Mouse (Mus musculus): ENCODE results near the gene Cxcl10.

DNA sequence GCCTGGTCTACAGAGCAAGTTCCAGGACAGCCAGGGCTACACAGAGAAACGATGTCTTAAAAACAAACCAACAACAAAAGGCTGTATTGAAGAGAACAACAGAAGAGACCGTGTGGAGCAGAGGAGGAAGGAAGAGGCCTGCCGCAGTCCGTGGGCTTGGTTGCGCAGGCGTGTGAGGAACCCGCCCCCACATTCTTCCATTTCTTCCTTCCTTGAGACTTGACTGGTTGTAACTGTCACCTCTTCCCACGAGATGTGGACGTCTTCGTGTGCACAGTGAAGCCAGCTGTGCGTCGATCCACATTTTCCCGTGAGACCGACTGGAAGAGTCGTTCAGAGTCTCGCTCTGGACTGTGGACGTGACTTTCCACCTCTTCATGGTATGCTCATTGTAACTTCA, 26.7 kb upstream of the Cxcl10 start:
- TF ChIP-seq POLR2A (IDR thresholded peaks at IDR 0.05; ENCODE audit: insufficient read length, low read depth) (no peak), E2F4 (IDR thresholded peaks at IDR 0.05; ENCODE audit: insufficient read depth) (no peak), MAX (IDR thresholded peaks at IDR 0.05; ENCODE audit: low read depth) (no peak), POLR2AphosphoS2 (IDR thresholded peaks at IDR 0.05; ENCODE audit: insufficient read length, low read depth) (no peak), MYOD1 (IDR thresholded peaks at IDR 0.05; ENCODE audit: control insufficient read depth in 1 of 3, insufficient read length in 2 of 3, low read depth in 2 of 3) (no peak), CEBPB (IDR thresholded peaks at IDR 0.05; ENCODE audit: insufficient read depth, poor library complexity, severe bottlenecking) (no peak), TCF3 (IDR thresholded peaks at IDR 0.05; ENCODE audit: insufficient read length, low read depth) (no peak), USF1 (IDR thresholded peaks at IDR 0.05; ENCODE audit: low read depth) (no peak)

Data from myocyte (in vitro differentiated cells).